Mouse (Mus musculus) C2C12 (cell line): ENCODE results near the gene Pon3.

Source experiments
- CEBPB ChIP-seq: IDR thresholded peaks from one replicate; pipeline ENCODE4 v1.6.1; 2011; ENCODE audit warnings: low read depth, mild to moderate bottlenecking, control low read depth, moderate library complexity
- CTCF ChIP-seq: IDR thresholded peaks from one replicate; pipeline ENCODE4 v1.5.1; 2011; ENCODE audit not compliant: control insufficient read depth, insufficient read depth, insufficient read length
- MAX ChIP-seq: IDR thresholded peaks from one replicate; pipeline ENCODE4 v1.6.1; 2011; ENCODE audit warnings: mild to moderate bottlenecking, control low read depth
- MYOD1 ChIP-seq: IDR thresholded peaks from one replicate; pipeline ENCODE4 v1.6.1; 2011; ENCODE audit warnings: low read depth; ENCODE audit not compliant: control insufficient read depth, insufficient read length
- MYOG ChIP-seq: IDR thresholded peaks from one replicate; pipeline ENCODE4 v1.6.1; 2011; ENCODE audit not compliant: control insufficient read depth, insufficient read length; ENCODE audit errors: extremely low read depth
- USF1 ChIP-seq: IDR thresholded peaks from one replicate; pipeline ENCODE4 v1.6.1; 2011; ENCODE audit warnings: low read depth, mild to moderate bottlenecking, control low read depth, moderate library complexity

DNA sequence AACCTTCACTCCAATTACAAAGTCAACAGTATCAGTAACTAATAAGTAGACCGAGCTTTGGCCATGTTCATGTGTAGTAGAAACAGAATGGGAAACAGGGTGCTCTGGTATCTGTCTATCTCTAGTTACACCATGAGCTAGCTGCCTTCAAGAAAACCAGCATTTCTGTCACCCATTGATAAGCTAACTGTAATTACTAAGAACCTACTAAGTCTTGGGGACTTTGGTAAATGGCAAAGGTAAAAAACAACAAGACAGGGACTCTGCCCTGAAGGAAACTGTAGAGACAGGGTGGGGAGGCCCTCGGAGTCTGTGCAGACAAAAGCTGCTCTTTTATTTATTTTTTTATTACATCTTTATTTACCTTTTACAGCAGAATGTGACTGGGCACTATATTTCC, 31.3 kb upstream of the Pon3 start:
- TF ChIP-seq CTCF, result no peak
- no peak for TF ChIP-seq MYOD1
- no peak for TF ChIP-seq CEBPB
- no peak for TF ChIP-seq MYOG
- no peak for TF ChIP-seq MAX
- no peak for TF ChIP-seq USF1
